Mouse (Mus musculus): ENCODE results near the gene Dync2h1. TPM values are rescaled to one million over a fixed set of nuclear protein-coding genes. Genes with fewer than 3 reads are reported as not detected.
"Not testable (repeated sequence)": the region's sequence is repeated elsewhere in the genome, so short reads cannot be mapped to it uniquely, and the experiment has no call there.

The Dync2h1 gene
- polyA plus RNA-seq, 1 experiment = not detected

DNA sequence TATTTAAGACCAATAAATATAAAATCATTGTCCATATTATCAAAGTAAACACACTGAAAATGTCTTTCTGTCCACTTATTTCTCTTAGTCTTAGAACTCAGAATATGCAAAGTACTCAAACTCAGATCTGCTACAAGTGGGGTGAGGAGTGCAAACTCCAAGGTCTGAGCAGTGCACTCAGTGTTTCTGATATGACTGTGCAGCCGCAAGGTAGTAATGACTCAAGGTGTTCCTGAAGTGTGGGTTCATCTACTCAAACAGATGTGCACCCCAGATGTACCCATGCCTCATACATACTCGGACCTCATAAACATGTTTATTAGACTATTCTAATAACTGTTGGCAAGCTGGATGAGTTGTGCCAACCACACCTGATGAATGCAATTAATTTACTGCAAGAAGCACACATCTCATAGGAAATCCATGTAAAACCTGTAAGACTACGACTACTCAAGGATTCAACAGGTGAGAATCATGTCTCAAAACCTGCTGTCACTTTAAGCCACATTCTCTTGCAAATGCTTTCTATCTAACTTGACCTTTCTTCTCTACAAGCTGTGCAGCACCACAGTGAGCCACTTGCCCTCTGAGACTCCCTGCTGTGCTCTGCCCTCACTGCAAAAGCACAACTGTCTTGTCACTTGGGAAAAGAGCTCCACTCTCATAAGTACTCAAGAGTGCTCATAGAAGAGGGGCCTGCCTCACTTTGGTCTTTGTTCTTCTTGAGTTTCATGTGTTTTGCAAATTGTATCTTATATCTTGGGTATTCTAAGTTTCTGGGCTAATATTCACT is 195.2 kb downstream of the Dync2h1 start:
- no peak overlapping the region for H3K27ac ChIP-seq (ENCODE audit: insufficient read depth, low read depth, low read length)
- TF ChIP-seq CTCF (IDR thresholded peaks at IDR 0.05; ENCODE audit: insufficient read depth, low read depth, low read length) (no peak), POLR2A (IDR thresholded peaks at IDR 0.05; ENCODE audit: insufficient read depth, low read depth, low read length) (no peak)
- H3K4me1 ChIP-seq (ENCODE audit: control insufficient read depth, insufficient read depth, low read length) = no peaks in the 10 kb centered on the region
- H3K4me3 ChIP-seq (ENCODE audit: insufficient read depth, low read depth, low read length) = no peak overlapping the region
- 98% methylated on average over 3 of the region's 3 CpGs for WGBS

DNA sequence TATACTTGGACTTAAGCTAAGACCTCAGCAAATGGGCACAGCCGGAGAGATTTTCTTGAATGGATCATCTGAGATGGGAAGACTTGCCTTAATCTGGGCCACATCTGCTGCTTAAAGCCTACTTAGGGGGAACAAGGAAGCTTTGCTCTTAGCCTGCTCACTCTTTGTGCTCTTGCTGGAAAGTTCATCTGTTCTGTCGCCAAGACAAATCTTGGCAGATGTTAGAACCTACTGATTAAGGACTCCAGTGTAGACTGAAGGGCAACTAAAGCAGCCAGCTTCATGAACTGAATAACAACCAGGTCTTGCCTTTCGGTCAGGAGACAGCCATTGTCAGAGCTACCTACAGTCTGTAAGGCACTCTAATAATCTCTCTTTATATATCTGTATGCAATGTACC is 198.1 kb downstream of the Dync2h1 start:
- 34% methylated on average over 3 of the region's 3 CpGs for WGBS
- no peak overlapping the region for H3K27ac ChIP-seq (ENCODE audit: insufficient read depth, low read depth, low read length)
- TF ChIP-seq CTCF (IDR thresholded peaks at IDR 0.05; ENCODE audit: insufficient read depth, low read depth, low read length) (no peak), POLR2A (IDR thresholded peaks at IDR 0.05; ENCODE audit: insufficient read depth, low read depth, low read length) (no peak)
- H3K4me1 ChIP-seq (ENCODE audit: control insufficient read depth, insufficient read depth, low read length) = no peaks in the 10 kb centered on the region
- no peak overlapping the region for H3K4me3 ChIP-seq (ENCODE audit: insufficient read depth, low read depth, low read length)

DNA sequence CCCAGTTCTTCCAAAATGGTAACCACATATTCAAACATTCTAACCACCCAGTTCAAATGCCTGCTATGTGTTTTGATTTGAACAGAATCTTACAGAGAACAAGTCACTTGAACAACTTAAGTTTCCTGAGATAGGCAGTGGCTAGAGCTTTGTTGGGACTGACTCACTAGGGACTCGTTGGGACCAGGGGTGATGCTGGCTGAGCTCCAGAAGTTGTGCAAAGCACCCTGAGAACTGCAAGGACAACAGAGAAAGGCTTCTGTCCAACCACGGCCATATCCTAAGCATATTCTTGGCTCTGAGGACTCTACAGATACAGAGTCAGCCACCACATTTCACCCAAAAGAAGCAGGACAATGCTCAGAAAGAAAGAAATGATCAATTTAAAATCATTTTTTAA is 215.1 kb downstream of the Dync2h1 start:
- no peak for TF ChIP-seq POLR2A (IDR thresholded peaks at IDR 0.05; ENCODE audit: insufficient read depth, low read depth, low read length)
- no peak for TF ChIP-seq CTCF (IDR thresholded peaks at IDR 0.05; ENCODE audit: insufficient read depth, low read depth, low read length)
- Histone ChIP-seq H3K4me3 (ENCODE audit: insufficient read depth, low read depth, low read length) (no peak overlapping the region), H3K27ac (ENCODE audit: insufficient read depth, low read depth, low read length) (no peak overlapping the region), H3K4me1 (ENCODE audit: control insufficient read depth, insufficient read depth, low read length) (no peaks in the 10 kb centered on the region)
- WGBS = 37% methylated on average over 2 of the region's 2 CpGs

DNA sequence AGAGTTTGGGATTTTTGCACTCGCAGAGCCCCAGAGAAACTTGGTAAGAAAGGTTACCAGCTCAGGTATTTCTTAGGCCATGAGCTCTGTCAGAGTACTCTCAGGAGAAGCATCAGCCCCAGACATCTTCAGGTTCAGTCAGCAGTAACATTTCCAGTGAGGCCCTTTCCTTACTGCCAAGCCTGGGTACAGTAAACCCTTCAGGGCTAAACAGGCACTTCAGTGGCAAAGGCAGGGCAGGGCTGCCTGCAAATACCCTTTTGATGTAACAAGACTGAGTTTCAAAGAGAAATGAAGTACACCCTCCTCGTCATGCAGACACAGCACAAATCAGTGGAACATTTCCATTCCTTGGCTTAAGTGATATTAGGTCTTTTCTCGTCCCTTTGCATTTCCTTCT is 219.2 kb downstream of the Dync2h1 start:
- H3K4me1 ChIP-seq (ENCODE audit: control insufficient read depth, insufficient read depth, low read length) = no peaks in the 10 kb centered on the region
- no peak overlapping the region for H3K4me3 ChIP-seq (ENCODE audit: insufficient read depth, low read depth, low read length)
- TF ChIP-seq CTCF (IDR thresholded peaks at IDR 0.05; ENCODE audit: insufficient read depth, low read depth, low read length) (no peak), POLR2A (IDR thresholded peaks at IDR 0.05; ENCODE audit: insufficient read depth, low read depth, low read length) (no peak)
- H3K27ac ChIP-seq (ENCODE audit: insufficient read depth, low read depth, low read length) = no peak overlapping the region
- 82% methylated on average over 3 of the region's 3 CpGs for WGBS

DNA sequence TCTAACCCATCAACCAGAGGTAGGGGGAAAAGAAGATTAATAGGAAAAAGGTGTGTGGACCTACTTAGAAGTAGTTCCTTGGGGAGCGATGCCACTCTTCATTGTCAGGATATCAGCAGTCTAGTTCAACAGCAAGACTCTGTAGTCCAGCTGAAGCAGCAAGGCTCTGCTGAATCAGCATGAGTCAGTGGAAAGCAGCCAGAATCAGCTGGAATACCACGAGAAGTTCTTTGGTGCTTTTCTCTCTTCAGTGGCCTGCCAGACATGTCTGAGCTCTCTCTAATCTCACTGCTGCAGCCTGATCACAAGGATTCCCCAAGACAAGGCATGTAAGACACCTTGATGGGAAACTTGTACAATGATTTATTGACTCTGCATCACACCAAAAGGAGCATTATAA is 225.9 kb downstream of the Dync2h1 start:
- no peaks in the 10 kb centered on the region for H3K4me1 ChIP-seq (ENCODE audit: control insufficient read depth, insufficient read depth, low read length)
- no peak overlapping the region for H3K4me3 ChIP-seq (ENCODE audit: insufficient read depth, low read depth, low read length)
- TF ChIP-seq POLR2A (IDR thresholded peaks at IDR 0.05; ENCODE audit: insufficient read depth, low read depth, low read length) (no peak), CTCF (IDR thresholded peaks at IDR 0.05; ENCODE audit: insufficient read depth, low read depth, low read length) (no peak)
- H3K27ac ChIP-seq (ENCODE audit: insufficient read depth, low read depth, low read length) = no peak overlapping the region
- 60% methylated on average over 2 of the region's 2 CpGs for WGBS

DNA sequence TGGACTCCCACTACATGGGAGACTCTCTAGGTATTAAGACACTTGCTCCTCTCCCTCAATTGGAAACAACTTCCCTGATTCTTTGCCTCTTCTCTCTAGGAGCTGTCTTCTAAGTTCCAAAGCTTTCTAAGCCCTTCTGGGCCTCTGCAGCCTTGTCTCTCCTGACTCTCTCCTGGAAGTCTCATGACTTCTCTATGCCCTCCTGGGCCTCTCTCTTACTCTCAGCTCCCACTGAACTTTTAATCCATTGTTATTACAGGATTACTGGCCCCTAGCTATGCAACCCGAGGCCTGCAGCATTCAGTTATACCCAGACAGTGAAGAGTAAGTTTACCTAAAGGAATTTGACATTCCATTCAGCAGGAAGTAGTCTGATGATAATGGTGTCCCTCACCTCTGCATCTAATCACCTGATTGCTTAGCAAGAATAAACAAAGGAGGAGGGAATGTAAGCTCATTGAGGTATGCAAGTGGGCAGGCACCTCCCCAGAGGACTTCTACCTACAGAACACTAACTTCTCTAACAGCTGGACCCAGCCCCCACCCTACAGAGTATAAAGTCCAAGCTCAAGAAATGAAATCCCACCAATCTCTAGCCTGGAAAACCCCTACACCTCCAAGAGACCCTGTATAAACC is 256.7 kb downstream of the Dync2h1 start:
- no peak for TF ChIP-seq POLR2A (IDR thresholded peaks at IDR 0.05; ENCODE audit: insufficient read depth, low read depth, low read length)
- TF ChIP-seq CTCF (IDR thresholded peaks at IDR 0.05; ENCODE audit: insufficient read depth, low read depth, low read length) = no peak
- no peak overlapping the region for H3K4me3 ChIP-seq (ENCODE audit: insufficient read depth, low read depth, low read length)
- WGBS = 24% methylated on average over 1 of the region's 1 CpGs
- H3K27ac ChIP-seq (ENCODE audit: insufficient read depth, low read depth, low read length) = no peak overlapping the region
- no peaks in the 10 kb centered on the region for H3K4me1 ChIP-seq (ENCODE audit: control insufficient read depth, insufficient read depth, low read length)

DNA sequence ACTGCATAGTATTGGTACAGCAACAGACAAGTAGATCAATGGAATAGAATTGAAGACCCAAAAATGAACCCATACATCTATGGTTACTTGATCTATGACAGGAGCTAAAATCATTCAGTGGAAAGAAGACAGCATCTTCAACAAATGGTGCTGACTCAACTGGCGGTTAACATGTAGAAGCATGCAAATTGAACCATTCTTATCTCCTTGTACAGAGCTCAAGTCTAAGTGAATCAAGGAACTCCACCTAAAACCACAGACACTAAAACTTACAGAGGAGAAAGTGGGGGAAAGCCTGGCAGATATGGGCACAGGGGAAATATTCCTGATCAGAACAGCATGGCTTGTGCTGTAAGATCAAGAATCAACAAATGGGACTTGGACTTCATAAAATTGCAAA is 270.8 kb downstream of the Dync2h1 start:
- no peak overlapping the region for H3K4me3 ChIP-seq (ENCODE audit: insufficient read depth, low read depth, low read length)
- H3K4me1 ChIP-seq (ENCODE audit: control insufficient read depth, insufficient read depth, low read length) = no peaks in the 10 kb centered on the region
- no peak overlapping the region for H3K27ac ChIP-seq (ENCODE audit: insufficient read depth, low read depth, low read length)
- TF ChIP-seq POLR2A (IDR thresholded peaks at IDR 0.05; ENCODE audit: insufficient read depth, low read depth, low read length) (no peak), CTCF (IDR thresholded peaks at IDR 0.05; ENCODE audit: insufficient read depth, low read depth, low read length) (no peak)
- WGBS = 100% methylated on average over 1 of the region's 1 CpGs

DNA sequence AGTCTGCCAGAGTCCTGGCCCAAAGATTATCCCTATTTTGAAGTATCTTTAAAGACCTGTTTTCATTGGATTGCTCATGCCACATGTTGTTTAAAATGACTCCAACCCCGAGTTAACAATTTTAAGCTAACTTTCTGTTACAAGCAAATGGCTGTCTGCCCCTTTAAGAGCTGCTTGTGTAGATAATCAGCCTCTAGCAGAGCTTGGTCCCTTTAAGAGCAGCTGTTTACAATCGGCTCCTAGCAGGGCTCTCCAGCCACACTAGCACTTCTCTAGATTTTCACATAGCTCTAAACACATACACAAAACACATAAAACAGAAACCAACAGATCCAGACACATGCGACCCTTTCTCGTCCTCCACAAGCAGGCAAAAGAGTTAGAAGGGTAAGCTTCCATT is 273.7 kb downstream of the Dync2h1 start:
- H3K4me1 ChIP-seq (ENCODE audit: control insufficient read depth, insufficient read depth, low read length); H3K27ac ChIP-seq (ENCODE audit: insufficient read depth, low read depth, low read length); H3K4me3 ChIP-seq (ENCODE audit: insufficient read depth, low read depth, low read length): not testable (repeated sequence)
- 45% methylated on average over 4 of the region's 4 CpGs for WGBS

DNA sequence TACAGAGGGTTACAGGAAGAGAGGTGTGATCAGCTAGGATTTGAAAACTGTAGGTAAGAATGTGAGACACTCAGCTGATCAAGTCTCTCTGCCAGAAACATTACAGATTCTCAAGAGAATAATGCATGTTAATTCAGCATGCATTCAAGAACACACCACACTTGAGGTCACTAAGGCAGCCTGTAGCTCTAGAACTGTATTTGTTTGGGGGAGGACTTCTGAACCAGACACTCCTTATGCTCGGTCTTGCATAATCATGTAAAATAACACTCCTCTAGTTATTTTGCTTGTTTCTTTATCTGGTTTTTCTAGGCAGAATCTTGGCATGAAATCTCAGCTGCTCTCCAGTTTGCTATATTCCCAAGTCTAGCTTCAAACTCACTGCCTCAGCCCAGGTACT is 282.6 kb downstream of the Dync2h1 start:
- Histone ChIP-seq H3K4me3 (ENCODE audit: insufficient read depth, low read depth, low read length) (no peak overlapping the region), H3K4me1 (ENCODE audit: control insufficient read depth, insufficient read depth, low read length) (no peaks in the 10 kb centered on the region), H3K27ac (ENCODE audit: insufficient read depth, low read depth, low read length) (no peak overlapping the region)
- WGBS = 63% methylated on average over 1 of the region's 1 CpGs
- TF ChIP-seq CTCF (IDR thresholded peaks at IDR 0.05; ENCODE audit: insufficient read depth, low read depth, low read length) (no peak), POLR2A (IDR thresholded peaks at IDR 0.05; ENCODE audit: insufficient read depth, low read depth, low read length) (no peak)
